In the genomic region with DNA sequence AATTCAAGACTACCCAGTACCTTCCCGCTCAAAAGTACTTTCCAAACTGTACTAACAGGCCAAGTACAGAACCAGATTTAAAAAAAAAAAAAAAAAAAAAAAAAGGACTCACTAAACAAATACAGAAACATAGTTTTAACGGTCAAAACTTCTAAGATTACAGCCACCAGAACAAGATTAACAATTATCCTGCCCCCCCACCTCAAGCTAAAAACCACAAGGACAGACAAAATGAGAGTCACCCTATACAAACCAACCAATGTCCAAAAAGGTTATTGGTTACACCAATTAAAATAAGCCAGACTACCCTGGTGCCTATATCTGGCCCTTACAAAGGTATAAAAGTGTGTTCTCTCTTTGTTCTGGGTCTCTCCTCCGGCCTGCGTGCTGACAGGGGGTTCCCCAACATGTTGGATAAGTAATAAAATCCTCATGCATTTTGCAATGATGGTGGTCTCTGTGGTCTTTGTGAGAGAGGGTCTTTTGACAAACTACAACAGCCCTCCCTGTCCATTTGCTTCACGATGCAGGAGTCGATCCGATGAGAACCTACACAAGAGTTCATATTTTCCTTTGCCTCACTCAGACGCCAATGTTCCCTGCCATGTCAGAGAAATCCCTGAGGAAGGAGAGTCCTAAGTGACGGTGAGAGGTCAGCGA, we compare ENCODE assay signal across 9 mouse cellular contexts. TPM values are rescaled to one million over a fixed set of nuclear protein-coding genes. Genes with fewer than 3 reads are reported as not detected.
DNase-seq lines count a peak whose midpoint lies in the region; ATAC-seq and TF ChIP-seq lines count a peak whose summit lies in the region.
"Had no signal": no experiment of that assay in that cellular context is flagged by ENCODE, and none has a peak within 500 bp of the region (broad histone marks: within the 10 kb centered on the region; RNA-seq: fewer than 3 reads in every experiment).

No protein-coding gene starts in this region.

- ATAC-seq in embryonic facial prominence, embryonic 12.5 days (ENCODE audit: insufficient number of reproducible peaks, insufficient read depth, low FRiP score, low TSS enrichment), result no peak
- ATAC-seq in hindbrain, embryonic 16.5 days, result no peak
- ATAC-seq in midbrain, postnatal 0 days (ENCODE audit: low FRiP score), result no peak

- WGBS in liver, adult 2 months, result 77% methylated on average over 10 of the region's 10 CpGs
- 32% methylated on average over 10 of the region's 10 CpGs for WGBS in embryonic facial prominence, embryonic 12.5 days
- WGBS in hindbrain, embryonic 16.5 days, result 37% methylated on average over 10 of the region's 10 CpGs
- WGBS in midbrain, postnatal 0 days, result 38% methylated on average over 10 of the region's 10 CpGs

- H3K4me2 ChIP-seq in embryonic facial prominence, embryonic 12.5 days (replicated peaks), result 0 out of 2 replicates have a peak overlapping the region, but pooled peaks have one; percentile 3
- H3K4me2 ChIP-seq in hindbrain, embryonic 16.5 days (ENCODE audit: low read length), result peak overlapping the region; percentile 24; the same call in 1 of the 2 replicates
- H3K4me2 ChIP-seq in midbrain, postnatal 0 days (ENCODE audit: low read depth, low read length, poor library complexity, severe bottlenecking), result peak overlapping the region; percentile 22; the same call in 1 of the 2 replicates

- TF ChIP-seq POLR2A in liver, adult 2 months (IDR thresholded peaks at IDR 0.05; ENCODE audit: extremely low read depth, insufficient read depth, low read length), result no peak

- H3K9me3 ChIP-seq in embryonic facial prominence, embryonic 12.5 days, result no peaks in the 10 kb centered on the region
- no peaks in the 10 kb centered on the region; the same call in 1 of the 2 replicates for H3K9me3 ChIP-seq in hindbrain, embryonic 16.5 days (ENCODE audit: control insufficient read depth, low read length)
- no peaks in the 10 kb centered on the region for H3K9me3 ChIP-seq in midbrain, postnatal 0 days (ENCODE audit: low read length)

- peak overlapping the region; percentile 57 for H3K27ac ChIP-seq in liver, adult 2 months (replicated peaks; ENCODE audit: insufficient read depth, low read depth, low read length)
- H3K27ac ChIP-seq in embryonic facial prominence, embryonic 12.5 days, result peak overlapping the region; percentile 77
- H3K27ac ChIP-seq in hindbrain, embryonic 16.5 days (ENCODE audit: low read depth, low read length), result peak overlapping the region; percentile 64
- H3K27ac ChIP-seq in midbrain, postnatal 0 days (ENCODE audit: low read depth, low read length), result no peak overlapping the region; the same call in 1 of the 2 replicates

- H3K79me2 ChIP-seq in liver, adult 2 months (ENCODE audit: control insufficient read depth, insufficient read depth, low read length), result peaks cover 61% of the 10 kb centered on the region

- no peak for DNase-seq in liver, adult 2 months (ENCODE audit: extremely low read depth, low read depth, low spot score)
- no peak for DNase-seq in liver
- no peak for DNase-seq in midbrain, postnatal 0 days (ENCODE audit: low spot score)
- no peak for DNase-seq in cerebellum, postnatal 14 days
- DNase-seq in layer of hippocampus, adult 9-11 months, result no peak
- no peak for DNase-seq in left cerebral cortex, adult 11 months (ENCODE audit: low spot score)
- DNase-seq: adrenal gland, postnatal 10 days had no signal

- H3K36me3 ChIP-seq in liver, adult 2 months (ENCODE audit: control insufficient read depth, insufficient read depth, low read length), result no peaks in the 10 kb centered on the region
- no peaks in the 10 kb centered on the region for H3K36me3 ChIP-seq in embryonic facial prominence, embryonic 12.5 days
- no peaks in the 10 kb centered on the region for H3K36me3 ChIP-seq in hindbrain, embryonic 16.5 days (ENCODE audit: control insufficient read depth, insufficient read depth, low read length)
- no peaks in the 10 kb centered on the region for H3K36me3 ChIP-seq in midbrain, postnatal 0 days (ENCODE audit: insufficient read depth, low read length)

- H3K4me1 ChIP-seq in liver, adult 2 months (ENCODE audit: control insufficient read depth, insufficient read depth, low read length), result peaks cover 21% of the 10 kb centered on the region
- H3K4me1 ChIP-seq in embryonic facial prominence, embryonic 12.5 days, result peaks cover 49% of the 10 kb centered on the region
- peaks cover 26% of the 10 kb centered on the region for H3K4me1 ChIP-seq in hindbrain, embryonic 16.5 days (ENCODE audit: control insufficient read depth, insufficient read depth, low read depth, low read length)
- H3K4me1 ChIP-seq in midbrain, postnatal 0 days (ENCODE audit: insufficient read depth, low read length), result peaks cover 12% of the 10 kb centered on the region; the same call in 1 of the 2 replicates

- H3K4me3 ChIP-seq in liver, adult 2 months (ENCODE audit: insufficient read depth, low read depth, low read length), result no peak overlapping the region
- H3K4me3 ChIP-seq in embryonic facial prominence, embryonic 12.5 days, result no peak overlapping the region
- no peak overlapping the region for H3K4me3 ChIP-seq in hindbrain, embryonic 16.5 days (ENCODE audit: low read length)
- no peak overlapping the region for H3K4me3 ChIP-seq in midbrain, postnatal 0 days (ENCODE audit: low read depth, low read length)

- TF ChIP-seq CTCF in liver, adult 2 months (IDR thresholded peaks at IDR 0.05; ENCODE audit: low read depth, low read length), result no peak
- no peak for TF ChIP-seq CTCF in midbrain, postnatal 0 days (IDR thresholded peaks at IDR 0.05)

- no peaks in the 10 kb centered on the region for H3K27me3 ChIP-seq in liver, adult 2 months (ENCODE audit: control insufficient read depth, insufficient read depth, low read length)
- H3K27me3 ChIP-seq in embryonic facial prominence, embryonic 12.5 days, result no peaks in the 10 kb centered on the region
- H3K27me3 ChIP-seq in hindbrain, embryonic 16.5 days (replicated peaks; ENCODE audit: control insufficient read depth, insufficient read depth, low read length), result no peaks in the 10 kb centered on the region
- no peaks in the 10 kb centered on the region for H3K27me3 ChIP-seq in midbrain, postnatal 0 days (ENCODE audit: insufficient read depth, low read length)

- no peak overlapping the region for H3K9ac ChIP-seq in liver, adult 2 months (ENCODE audit: low read depth, low read length)
- H3K9ac ChIP-seq in embryonic facial prominence, embryonic 12.5 days, result no peak overlapping the region
- no peak overlapping the region for H3K9ac ChIP-seq in hindbrain, embryonic 16.5 days (ENCODE audit: low read depth, low read length)
- H3K9ac ChIP-seq in midbrain, postnatal 0 days (replicated peaks; ENCODE audit: low read length, poor library complexity, severe bottlenecking), result no peak overlapping the region

RNA-seq across cellular contexts. Expression of gene Pitpnc1, which starts 54.5 kb away (rescaled TPM):
- 9.4 and 10.5 TPM in 2 replicates for total RNA-seq in liver, adult 2 months (2014; rRNA removed)
- polyA plus RNA-seq in liver, adult 2 months (2012; rRNA removed), result 3.5 and 4.1 TPM in 2 replicates
- polyA plus RNA-seq in embryonic facial prominence, embryonic 12.5 days (2016; fragmentation: Nextera tagmentation; extraction: Ambion mirVana), result 36.3 and 41.6 TPM in 2 replicates
- 41.5 and 43.0 TPM in 2 replicates for polyA plus RNA-seq in hindbrain, embryonic 16.5 days (2015; fragmentation: Nextera tagmentation; extraction: Ambion mirVana)
- 54.8 and 56.5 TPM in 2 replicates for total RNA-seq in midbrain, postnatal 0 days (2014; rRNA removed)
- polyA plus RNA-seq in midbrain, postnatal 0 days (2015; fragmentation: Nextera tagmentation; extraction: Ambion mirVana), result 50.5 and 54.0 TPM in 2 replicates
